Mouse (Mus musculus) spleen, postnatal 14 days (tissue): ENCODE measurements around the gene Prdm5.

Source experiments
- DNase-seq, 2 experiments: peaks; one replicate each; pipeline ENCODE4 v3.0.0; 2021 to 2022; ENCODE audit warnings: low spot score in 2 of 2

Prdm5 gene

DNA sequence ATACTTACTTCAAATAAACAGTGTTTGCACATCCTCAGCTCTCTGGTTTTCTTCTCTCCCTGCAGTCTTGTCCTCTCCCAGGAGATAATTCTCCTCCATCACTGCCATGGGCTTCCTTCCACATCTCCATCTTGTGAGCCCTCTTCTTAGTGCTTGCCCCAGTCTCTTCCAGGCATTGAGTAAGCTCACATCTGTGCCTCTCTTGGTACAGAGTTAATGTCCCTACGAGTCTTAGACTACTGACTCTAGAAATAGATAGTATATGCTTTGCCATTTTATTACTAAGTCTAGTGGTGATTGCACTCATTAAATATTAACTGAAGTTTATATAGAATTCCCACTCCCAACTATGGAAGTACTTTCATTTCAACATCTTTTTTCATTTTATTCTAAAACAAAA is 154.0 kb downstream of the Prdm5 start:
- DNase-seq: no peak

DNA sequence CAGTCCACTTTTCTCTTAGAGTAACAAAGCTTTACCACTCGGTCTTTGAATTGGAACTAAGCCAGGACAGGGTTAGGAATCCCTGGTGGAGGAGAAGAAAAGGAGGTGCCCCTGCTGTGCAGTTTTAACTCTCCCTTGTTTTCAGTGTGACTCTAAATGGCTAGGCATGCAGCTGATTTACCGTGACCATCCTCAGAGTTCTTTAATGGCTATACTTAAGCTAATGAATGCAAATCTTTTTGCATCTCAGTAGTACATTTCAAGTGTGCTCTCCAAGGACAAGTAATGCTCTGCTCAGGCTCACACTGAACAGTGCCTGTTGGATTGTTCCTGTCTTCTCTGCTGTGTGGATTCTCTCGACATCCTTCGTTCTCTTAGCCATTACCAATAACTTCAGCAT is 154.4 kb downstream of the Prdm5 start:
- DNase-seq: no peak

DNA sequence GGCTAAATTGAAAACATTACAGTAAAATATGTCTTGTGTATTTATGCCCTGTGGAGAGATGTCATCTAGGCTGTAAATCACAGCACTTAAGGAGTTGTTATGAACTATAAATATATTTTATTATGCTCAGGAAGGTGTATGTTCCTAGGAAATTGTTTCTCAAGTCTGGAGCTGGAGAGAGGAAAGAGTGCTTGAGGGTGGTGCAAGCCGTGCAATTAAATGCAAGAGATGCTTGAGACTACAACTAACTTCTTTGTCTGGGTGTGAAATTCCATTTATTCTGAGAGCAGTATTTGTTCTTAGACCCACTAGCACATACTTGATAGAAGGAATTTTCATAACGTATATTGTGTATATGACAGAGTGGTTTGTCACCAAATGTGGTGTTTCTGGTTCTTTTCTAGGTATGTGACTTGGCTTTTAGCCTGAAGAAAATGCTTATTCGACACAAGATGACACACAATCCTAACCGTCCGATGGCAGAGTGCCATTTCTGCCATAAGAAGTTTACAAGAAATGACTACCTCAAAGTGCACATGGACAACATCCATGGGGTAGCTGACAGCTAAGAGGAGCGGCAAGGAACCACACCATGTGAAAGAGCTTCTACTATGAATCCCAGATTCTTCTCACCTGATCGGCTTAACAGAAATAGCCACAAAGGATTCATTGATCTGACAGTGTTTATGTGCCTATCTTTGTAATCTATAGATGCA is 156.9 kb downstream of the Prdm5 start:
- no peak for DNase-seq

DNA sequence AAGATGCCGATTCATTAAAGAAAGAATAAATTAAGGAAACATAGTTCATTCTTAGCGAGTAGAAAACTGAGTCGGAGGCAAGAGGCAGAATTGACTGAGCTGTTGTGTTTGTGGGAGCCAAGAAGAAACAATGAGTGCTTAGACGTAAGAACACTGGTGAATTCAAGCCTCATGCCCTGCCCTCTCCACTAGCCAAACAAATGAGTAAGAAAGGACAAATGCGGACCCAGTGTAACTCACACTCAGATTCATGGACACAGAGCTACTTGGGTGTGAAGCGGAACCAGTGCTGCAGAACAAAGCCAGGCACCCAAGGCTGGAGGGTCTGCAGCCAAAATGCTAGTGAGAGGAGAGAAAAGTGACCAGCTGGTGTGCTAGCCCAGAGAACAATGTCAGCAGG is 171.7 kb downstream of the Prdm5 start:
- no peak for DNase-seq

DNA sequence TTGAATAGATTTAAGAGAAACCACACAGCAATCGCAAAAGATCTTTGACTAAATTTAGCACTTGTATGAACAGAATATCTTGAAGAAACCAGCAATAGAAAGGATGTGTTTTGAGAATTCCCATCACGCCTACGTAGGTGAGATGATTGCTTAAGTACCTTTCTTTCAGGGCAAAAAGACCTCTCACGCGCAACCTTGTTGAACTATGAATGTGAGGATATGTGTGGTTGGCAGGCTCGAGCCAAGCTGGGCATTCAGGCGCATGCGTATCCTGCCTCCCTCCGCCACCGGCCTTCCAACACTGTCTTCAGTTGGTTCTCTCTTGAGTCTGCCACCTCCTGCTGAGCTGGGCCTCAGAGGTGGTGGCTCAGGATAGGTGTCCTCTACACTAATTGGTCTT is 173.5 kb downstream of the Prdm5 start, which contains the start of gene 4930544G11Rik:
Gene 4930544G11Rik, plus strand, starts transcription at position 301 of the 400 bp plus-strand sequence.
- no peak for DNase-seq

DNA sequence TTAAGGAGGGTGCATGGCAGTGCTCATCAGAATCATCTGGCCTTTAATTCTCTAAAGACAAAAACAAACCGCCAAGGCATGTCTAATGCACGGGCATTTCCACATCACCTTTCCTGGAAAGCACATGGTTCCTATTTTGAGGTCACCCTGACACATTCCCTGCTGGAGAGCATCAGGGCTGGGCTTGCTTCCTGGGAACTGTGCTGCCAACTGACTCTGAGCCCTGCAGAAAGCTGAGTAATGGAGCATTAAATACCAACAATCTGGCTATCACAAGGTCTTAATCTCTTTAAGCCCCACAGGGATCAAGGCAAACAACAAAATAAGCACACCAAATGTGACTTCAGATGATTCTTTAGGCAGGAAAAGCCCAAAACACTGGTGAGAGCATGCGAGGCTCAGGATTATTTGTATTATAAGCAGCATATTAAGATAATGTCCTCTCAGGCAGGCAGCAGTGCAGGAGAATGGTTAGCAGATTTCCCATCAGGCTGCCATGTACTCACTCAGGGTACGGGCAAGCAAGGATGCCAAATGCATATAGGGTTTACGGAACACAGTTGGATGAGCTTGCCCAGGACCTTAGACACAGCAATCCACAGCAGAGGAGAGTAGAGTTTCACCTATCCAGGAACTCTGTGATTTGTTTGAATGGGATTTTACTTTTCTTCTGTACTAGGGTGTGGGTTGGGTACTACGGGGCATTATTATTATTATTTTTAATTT is 190.8 kb downstream of the Prdm5 start:
- DNase-seq: no peak

DNA sequence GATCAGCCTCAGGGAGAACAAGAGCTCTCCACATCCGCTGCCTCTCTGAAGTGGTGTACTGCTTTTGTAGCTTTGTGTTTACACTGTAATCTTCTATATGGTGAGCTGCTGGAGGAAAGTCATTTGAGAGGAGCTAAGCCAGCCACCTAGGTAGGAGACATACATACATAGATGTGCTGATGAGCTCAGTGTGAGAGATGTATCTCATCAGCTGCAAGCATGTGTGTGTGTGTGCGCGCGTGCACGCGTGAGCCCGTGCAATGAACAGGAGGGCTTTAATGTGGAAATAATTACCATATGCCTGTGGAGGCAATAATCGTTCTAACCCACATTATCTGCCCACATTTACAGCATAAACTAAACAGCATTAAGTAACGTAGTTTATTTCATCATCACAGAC is 191.6 kb downstream of the Prdm5 start:
- DNase-seq: no peak
